Mouse (Mus musculus) stomach, postnatal 0 days (tissue): ENCODE results near the gene Pou6f2.

Experiments
- CTCF ChIP-seq: IDR thresholded peaks from 2 replicates; pipeline ENCODE4 v1.5.1; 2016; ENCODE audit warnings: antibody characterized with exemption, low read depth, mild to moderate bottlenecking, moderate library complexity
- EP300 ChIP-seq: optimal IDR thresholded peaks from 2 replicates; pipeline ENCODE3; 2016; ENCODE audit warnings: antibody characterized with exemption

GRCm38 (mm10) chr13:18211242-18211641, 186.2 kb downstream of the Pou6f2 start:
- no peak for TF ChIP-seq CTCF
- TF ChIP-seq EP300 = no peak
